Mouse (Mus musculus) lung, embryonic 14.5 days (tissue): ENCODE results near the gene Btbd16. TPM values are rescaled to one million over a fixed set of nuclear protein-coding genes. Genes with fewer than 3 reads are reported as not detected.

Experiments
- ATAC-seq: fragments of 200-750 bp; cut with Nextera tagmentation; 2 replicates; pipeline ENCODE4 v1.8.0; 2017; ENCODE audit warnings: mild to moderate bottlenecking, moderate TSS enrichment, moderate library complexity; ENCODE audit not compliant: insufficient read depth
- DNase-seq: peaks from one replicate; pipeline ENCODE4 v3.0.0-alpha.2; 2015
- H3K27ac ChIP-seq: fragments of 300-500 bp; sonication (generic); 2 replicates; pipeline ENCODE4 v1.5.1; 2014; ENCODE audit warnings: low read depth, mild to moderate bottlenecking, moderate library complexity
- H3K27me3 ChIP-seq: fragments of 300-500 bp; sonication (generic); 2 replicates; pipeline ENCODE4 v1.6.1; 2014; ENCODE audit warnings: low read length, control low read depth; ENCODE audit not compliant: insufficient read depth
- H3K36me3 ChIP-seq: fragments of 300-500 bp; sonication (generic); 2 replicates; pipeline ENCODE4 v1.6.1; 2014; ENCODE audit warnings: control low read depth; ENCODE audit not compliant: insufficient read depth
- H3K4me1 ChIP-seq: fragments of 300-500 bp; sonication (generic); 2 replicates; pipeline ENCODE4 v1.6.1; 2014; ENCODE audit warnings: antibody characterized with exemption, control low read depth; ENCODE audit not compliant: insufficient read depth
- H3K4me2 ChIP-seq: fragments of 300-500 bp; sonication (generic); 2 replicates; pipeline ENCODE4 v1.6.1; 2014; ENCODE audit warnings: mild to moderate bottlenecking
- H3K4me3 ChIP-seq: fragments of 300-500 bp; sonication (generic); 2 replicates; pipeline ENCODE4 v1.5.1; 2014; ENCODE audit warnings: low read depth, low read length
- H3K9ac ChIP-seq: fragments of 300-500 bp; sonication (generic); 2 replicates; pipeline ENCODE4 v1.6.1; 2014
- H3K9me3 ChIP-seq: fragments of 300-500 bp; sonication (generic); 2 replicates; pipeline ENCODE4 v1.6.1; 2016; ENCODE audit warnings: low read depth, low read length, control low read depth
- CTCF ChIP-seq: IDR thresholded peaks from 2 replicates; pipeline ENCODE4 v1.5.1; 2016; ENCODE audit warnings: antibody characterized with exemption, low read depth
- WGBS: fragments of 180-500 bp; shearing (Covaris S2); extraction: QIAGEN DNeasy Blood & Tissue Kit; methylation state at CpG from one replicate; pipeline ENCODE4 v1.1.7; 2014; 5-methylcytosine and 5-hydroxymethylcytosine counted together
- polyA plus RNA-seq: library from polyadenylated mRNA; unstranded; fragments of >200 nt; fragmentation: Nextera tagmentation; extraction: Ambion mirVana; gene quantifications from 2 replicates; pipeline ENCODE4 v1.2.1, GENCODE M21; 2014

The Btbd16 gene
- not detected in 2 replicates for polyA plus RNA-seq

DNA sequence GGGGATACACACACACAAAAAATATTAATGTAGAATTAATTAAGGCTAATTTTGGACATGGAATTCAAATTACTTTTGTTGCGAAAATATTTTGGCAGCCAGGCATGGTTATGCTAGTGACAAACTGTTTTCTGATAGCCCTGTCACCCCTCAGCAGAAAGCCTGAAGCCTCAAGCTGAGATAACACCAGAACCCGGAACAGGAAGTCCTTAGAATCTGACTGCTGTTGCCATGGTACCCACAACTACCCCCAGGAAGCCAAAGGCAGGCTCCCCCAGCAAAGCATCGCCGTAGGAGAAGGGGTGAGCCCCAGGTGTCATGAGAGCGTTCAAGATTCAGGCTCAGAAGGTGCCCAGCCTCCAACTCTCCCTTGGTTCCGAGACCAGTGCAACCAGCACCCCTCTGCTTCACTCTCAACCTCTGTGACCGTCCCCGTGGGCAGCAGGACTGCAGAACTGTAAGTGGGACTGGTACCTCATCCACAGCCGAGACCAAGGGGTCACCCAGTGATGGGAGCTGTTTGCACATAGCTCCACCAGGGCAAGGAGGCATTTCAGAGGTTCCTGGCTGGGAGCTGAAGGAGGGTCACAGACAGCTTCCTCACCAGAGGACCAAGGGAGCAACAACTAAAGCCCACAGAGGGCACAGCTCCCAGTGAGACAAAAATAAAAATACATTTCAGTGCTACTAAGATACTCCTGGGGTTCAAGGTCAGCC, at the start of gene Btbd16:
Btbd16 (plus strand) TSS at position 156 of the 717 bp plus-strand sequence.
- H3K9me3 ChIP-seq = no peaks in the 10 kb centered on the region
- no peak within 1 kb of the TSS for H3K27ac ChIP-seq
- TF ChIP-seq CTCF = no peak
- H3K36me3 ChIP-seq = no peaks in the 10 kb centered on the region
- H3K4me3 ChIP-seq = no peak within 1 kb of the TSS
- no peak within 1 kb of the TSS for H3K4me2 ChIP-seq
- WGBS = 33% methylated on average over 9 of the region's 9 CpGs
- no peaks in the 10 kb centered on the region for H3K4me1 ChIP-seq
- no peaks in the 10 kb centered on the region for H3K27me3 ChIP-seq
- no peak for ATAC-seq
- no peak for DNase-seq
- no peak within 1 kb of the TSS for H3K9ac ChIP-seq

- DNase-seq = no peak
- no peak for TF ChIP-seq CTCF
- ATAC-seq = no peak
- WGBS = 56% methylated on average over 3 of the region's 3 CpGs
- H3K4me3 ChIP-seq = no peak overlapping the region
- peaks cover 40% of the 10 kb centered on the region for H3K36me3 ChIP-seq
- H3K27me3 ChIP-seq = no peaks in the 10 kb centered on the region
- no peak overlapping the region for H3K27ac ChIP-seq
- H3K4me1 ChIP-seq = peaks cover 10% of the 10 kb centered on the region; the same call in 1 of the 2 replicates
- no peak overlapping the region for H3K9ac ChIP-seq
- H3K4me2 ChIP-seq = no peak overlapping the region
- no peaks in the 10 kb centered on the region for H3K9me3 ChIP-seq
Measured at GRCm38 (mm10) chr7:130726185-130726584, 47.7 kb upstream of the Btbd16 start.

DNA sequence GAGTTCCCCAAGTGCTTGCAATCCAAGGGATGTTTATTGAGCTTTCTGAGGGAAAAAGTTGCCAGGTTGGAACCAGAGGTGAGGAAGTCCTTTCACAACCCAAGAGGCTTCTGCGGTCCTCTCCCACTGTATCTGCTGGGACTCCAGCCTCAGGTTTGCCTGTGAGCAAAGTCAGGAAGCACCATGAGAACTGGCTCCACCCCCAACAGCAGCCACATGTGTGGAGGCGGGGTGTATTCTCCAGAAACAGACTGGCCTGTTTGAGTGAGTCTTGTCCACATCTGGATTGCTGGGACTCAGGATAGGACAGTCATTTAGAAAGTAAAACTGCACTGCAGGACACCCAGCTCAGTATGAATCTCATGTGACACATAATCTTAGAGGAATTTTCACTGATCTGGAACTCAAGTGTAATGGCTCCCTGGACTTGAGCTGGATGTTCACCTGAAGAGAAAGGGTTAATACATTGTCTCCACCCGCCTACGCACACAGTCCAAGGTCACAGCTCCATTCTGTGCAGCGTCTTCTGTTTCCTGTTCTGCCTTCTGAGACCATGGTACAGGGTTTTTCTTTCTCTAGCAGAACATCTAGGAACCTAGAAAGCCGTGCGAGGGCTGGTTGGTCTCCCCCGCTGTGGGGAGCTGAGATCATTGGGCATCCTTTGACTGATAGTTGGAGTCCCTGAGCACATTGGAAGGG, 47.0 kb upstream of the Btbd16 start:
- peaks cover 11% of the 10 kb centered on the region; the same call in 1 of the 2 replicates for H3K4me1 ChIP-seq
- no peaks in the 10 kb centered on the region for H3K9me3 ChIP-seq
- DNase-seq = peak; percentile 61
- no peak for TF ChIP-seq CTCF
- 0 out of 2 replicates have a peak overlapping the region, but pooled peaks have one; percentile 7 for H3K4me2 ChIP-seq
- H3K27ac ChIP-seq = peak overlapping the region; percentile 12; the same call in 1 of the 2 replicates
- H3K27me3 ChIP-seq = no peaks in the 10 kb centered on the region
- H3K9ac ChIP-seq = no peak overlapping the region
- peaks cover 42% of the 10 kb centered on the region for H3K36me3 ChIP-seq
- no peak overlapping the region for H3K4me3 ChIP-seq
- 42% methylated on average over 8 of the region's 8 CpGs for WGBS
- ATAC-seq = peak; percentile 43; the same call in 1 of the 2 replicates

- Histone ChIP-seq H3K27me3 (no peaks in the 10 kb centered on the region), H3K4me1 (peaks cover 11% of the 10 kb centered on the region; the same call in 1 of the 2 replicates), H3K4me2 (no peak overlapping the region), H3K9me3 (no peaks in the 10 kb centered on the region), H3K9ac (no peak overlapping the region), H3K4me3 (no peak overlapping the region), H3K27ac (peak overlapping the region; percentile 12; the same call in 1 of the 2 replicates), H3K36me3 (peaks cover 42% of the 10 kb centered on the region)
- no peak for TF ChIP-seq CTCF
- 91% methylated on average over 4 of the region's 4 CpGs for WGBS
- ATAC-seq = no peak
- DNase-seq = no peak
Measured at GRCm38 (mm10) chr7:130727560-130727959, 46.3 kb upstream of the Btbd16 start.

- no peak overlapping the region for H3K4me2 ChIP-seq
- no peak overlapping the region for H3K4me3 ChIP-seq
- H3K4me1 ChIP-seq = peaks cover 8% of the 10 kb centered on the region; the same call in 1 of the 2 replicates
- no peaks in the 10 kb centered on the region for H3K27me3 ChIP-seq
- TF ChIP-seq CTCF = no peak
- 53% methylated on average over 7 of the region's 7 CpGs for WGBS
- H3K36me3 ChIP-seq = peaks cover 50% of the 10 kb centered on the region
- H3K9me3 ChIP-seq = no peaks in the 10 kb centered on the region
- DNase-seq (peak; percentile 47), ATAC-seq (peak; percentile 64; the same call in 1 of the 2 replicates)
- no peak overlapping the region for H3K27ac ChIP-seq
- no peak overlapping the region for H3K9ac ChIP-seq
Measured at GRCm38 (mm10) chr7:130731792-130732191, 42.1 kb upstream of the Btbd16 start.

DNA sequence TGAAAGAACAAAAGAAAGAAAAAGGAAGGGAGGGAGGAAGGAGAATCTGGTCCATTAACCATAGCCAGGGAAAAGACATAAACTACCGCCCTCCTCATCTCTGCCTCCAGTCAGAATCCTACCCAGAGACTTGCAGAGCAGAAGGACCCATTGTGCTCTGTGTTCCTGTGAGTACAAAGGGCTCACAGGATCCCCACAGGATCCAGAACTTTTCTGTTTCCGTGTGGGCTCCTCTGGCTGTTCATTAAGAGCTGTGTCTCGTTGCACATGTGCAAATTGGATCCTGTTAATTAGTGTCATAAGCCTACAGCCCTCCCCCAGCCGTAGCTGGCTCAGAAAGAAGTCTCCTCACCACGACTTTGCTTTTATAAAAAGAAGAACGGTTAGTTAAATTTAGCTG, 41.0 kb upstream of the Btbd16 start:
- Histone ChIP-seq H3K4me3 (no peak overlapping the region), H3K27me3 (no peaks in the 10 kb centered on the region), H3K4me2 (no peak overlapping the region), H3K9me3 (no peaks in the 10 kb centered on the region), H3K4me1 (0 out of 2 replicates have a peak, but pooled peaks cover 4% of the 10 kb centered on the region), H3K9ac (no peak overlapping the region), H3K27ac (no peak overlapping the region), H3K36me3 (peaks cover 56% of the 10 kb centered on the region)
- TF ChIP-seq CTCF = no peak
- DNase-seq (no peak), ATAC-seq (no peak)
- 83% methylated on average over 6 of the region's 6 CpGs for WGBS

DNA sequence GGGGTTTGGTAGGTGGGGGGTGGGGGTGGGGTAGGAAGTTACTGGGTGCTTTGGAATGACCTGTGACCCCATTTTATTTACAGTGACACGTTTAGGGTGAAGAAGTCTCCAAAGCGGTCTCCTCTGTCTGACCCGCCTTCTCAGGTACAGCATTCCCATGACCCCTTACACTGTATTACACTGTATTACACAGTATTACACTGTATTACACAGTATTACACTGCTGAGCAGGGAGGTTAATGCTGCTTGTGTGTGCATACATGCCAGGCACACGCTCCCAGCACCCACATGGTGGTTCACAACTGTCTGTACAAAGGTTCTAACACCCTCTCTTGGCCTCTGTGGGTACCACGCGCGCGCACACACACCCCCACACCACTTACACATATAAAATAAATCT, 40.4 kb upstream of the Btbd16 start:
- no peak overlapping the region for H3K27ac ChIP-seq

More for the DNA sequence above, 40.4 kb upstream of the Btbd16 start:
- no peaks in the 10 kb centered on the region for H3K9me3 ChIP-seq
- no peak for DNase-seq
- no peak overlapping the region for H3K9ac ChIP-seq
- H3K4me3 ChIP-seq = no peak overlapping the region
- TF ChIP-seq CTCF = no peak
- no peak overlapping the region for H3K4me2 ChIP-seq
- 92% methylated on average over 8 of the region's 8 CpGs for WGBS
- no peak for ATAC-seq
- 0 out of 2 replicates have a peak, but pooled peaks cover 4% of the 10 kb centered on the region for H3K4me1 ChIP-seq
- peaks cover 58% of the 10 kb centered on the region for H3K36me3 ChIP-seq
- no peaks in the 10 kb centered on the region for H3K27me3 ChIP-seq
